Mouse (Mus musculus) midbrain, embryonic 12.5 days (tissue): ENCODE measurements at regions not wholly inside any gene's neighbourhood (a gene's known extent, or its start where the extent isn't known, plus 50 kb on each side); places are given as distances from the start of the nearest gene placed in this dataset.

ENCODE experiments used
- ATAC-seq: fragments of 200-750 bp; cut with Nextera tagmentation; 2 replicates; pipeline ENCODE4 v1.8.0; 2017; ENCODE audit warnings: low read depth, moderate TSS enrichment, moderate library complexity; ENCODE audit not compliant: low FRiP score
- H3K27ac ChIP-seq: fragments of 300-500 bp; sonication (generic); replicated peaks from 2 replicates; pipeline ENCODE4 v1.5.1; 2016; ENCODE audit warnings: mild to moderate bottlenecking
- H3K27me3 ChIP-seq: fragments of 300-500 bp; sonication (generic); 2 replicates; pipeline ENCODE4 v1.6.1; 2016; ENCODE audit warnings: mild to moderate bottlenecking
- H3K36me3 ChIP-seq: fragments of 300-500 bp; sonication (generic); 2 replicates; pipeline ENCODE4 v1.6.1; 2016
- H3K4me1 ChIP-seq: fragments of 300-500 bp; sonication (generic); 2 replicates; pipeline ENCODE4 v1.6.1; 2016
- H3K4me2 ChIP-seq: fragments of 300-500 bp; sonication (generic); replicated peaks from 2 replicates; pipeline ENCODE4 v1.6.1; 2016; ENCODE audit warnings: mild to moderate bottlenecking, moderate library complexity
- H3K4me3 ChIP-seq: fragments of 300-500 bp; sonication (generic); 2 replicates; pipeline ENCODE4 v1.5.1; 2016; ENCODE audit warnings: mild to moderate bottlenecking
- H3K9ac ChIP-seq: fragments of 300-500 bp; sonication (generic); replicated peaks from 2 replicates; pipeline ENCODE4 v1.6.1; 2016; ENCODE audit warnings: mild to moderate bottlenecking, moderate library complexity
- H3K9me3 ChIP-seq: fragments of 300-500 bp; sonication (generic); 2 replicates; pipeline ENCODE4 v1.6.1; 2016; ENCODE audit warnings: mild to moderate bottlenecking
- WGBS: fragments of 180-500 bp; shearing (Covaris S2); methylation state at CpG from one replicate; pipeline ENCODE4 v1.1.7; 2016; 5-methylcytosine and 5-hydroxymethylcytosine counted together

DNA sequence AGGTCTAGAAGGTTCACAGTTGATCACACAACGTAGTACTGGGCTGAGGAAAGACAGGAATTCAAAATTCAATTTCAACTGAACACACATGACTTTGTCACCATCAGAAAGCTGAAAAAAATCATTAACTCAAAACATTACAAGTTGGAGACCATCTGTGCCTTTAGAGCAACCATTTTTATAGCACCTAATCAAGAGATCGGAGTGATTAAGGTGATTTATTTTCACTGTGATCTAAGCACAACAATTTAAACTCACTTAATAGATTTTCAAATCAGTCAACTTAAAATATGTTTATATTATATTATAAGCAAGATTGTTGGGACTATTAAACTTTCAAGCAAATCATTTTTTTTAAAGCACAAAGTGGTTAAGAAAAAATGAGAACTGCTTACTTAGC is 165.7 kb downstream of the Tgfb2 start:
- H3K27me3 ChIP-seq: no peaks in the 10 kb centered on the region
- H3K4me3 ChIP-seq: no peak overlapping the region
- no peak for ATAC-seq
- WGBS: 96% methylated on average over 2 of the region's 2 CpGs
- no peak overlapping the region for H3K9ac ChIP-seq
- H3K27ac ChIP-seq: no peak overlapping the region
- H3K4me1 ChIP-seq: no peaks in the 10 kb centered on the region
- no peak overlapping the region for H3K4me2 ChIP-seq
- peaks cover 3% of the 10 kb centered on the region; the same call in 1 of the 2 replicates for H3K9me3 ChIP-seq
- no peaks in the 10 kb centered on the region for H3K36me3 ChIP-seq

DNA sequence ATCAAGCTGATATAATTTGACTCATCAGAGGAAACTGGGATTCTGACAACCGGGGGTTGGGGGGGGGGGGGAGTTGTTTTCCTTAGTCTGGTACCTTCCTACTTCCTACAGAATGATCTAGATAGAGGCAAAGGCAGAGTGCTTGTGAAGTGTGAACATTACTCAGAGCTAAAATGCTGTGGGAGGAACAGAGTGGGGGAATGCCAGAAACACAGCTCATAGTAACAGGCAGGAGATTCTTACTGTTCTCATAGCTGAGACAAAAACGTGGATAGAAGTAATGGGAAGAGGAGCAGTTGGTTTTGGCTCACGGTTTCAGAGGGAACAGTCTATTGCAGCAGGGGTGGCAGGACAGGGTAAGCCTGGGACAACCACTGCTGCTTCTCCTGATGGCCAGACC is 167.6 kb downstream of the Tgfb2 start:
- Histone ChIP-seq H3K4me3 (no peak overlapping the region), H3K9me3 (peaks cover 3% of the 10 kb centered on the region; the same call in 1 of the 2 replicates), H3K4me1 (no peaks in the 10 kb centered on the region), H3K9ac (no peak overlapping the region), H3K27ac (no peak overlapping the region), H3K36me3 (no peaks in the 10 kb centered on the region), H3K4me2 (no peak overlapping the region), H3K27me3 (no peaks in the 10 kb centered on the region)
- 78% methylated on average over 3 of the region's 3 CpGs for WGBS
- ATAC-seq: no peak

DNA sequence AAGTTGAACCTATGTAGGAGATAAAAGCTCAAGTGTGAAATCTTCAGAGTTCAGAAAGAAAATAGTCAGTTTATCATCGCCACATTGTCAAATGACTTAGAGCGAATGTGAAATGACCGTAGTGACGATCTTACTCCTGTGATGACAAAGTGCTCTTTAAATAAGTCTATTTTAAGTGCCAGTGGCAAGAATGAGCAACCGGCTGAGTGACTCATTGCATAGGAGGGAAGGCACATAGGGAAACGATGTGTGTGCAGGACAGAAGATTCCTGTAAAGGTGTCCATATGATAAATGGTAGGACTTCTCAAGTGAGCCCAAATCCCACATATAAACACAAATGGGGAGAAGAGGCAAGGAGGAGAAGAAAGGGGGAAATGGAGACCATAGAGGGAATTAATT is 189.8 kb downstream of the Tgfb2 start:
- WGBS: 93% methylated on average over 6 of the region's 6 CpGs
- Histone ChIP-seq H3K4me1 (no peaks in the 10 kb centered on the region), H3K36me3 (no peaks in the 10 kb centered on the region), H3K4me2 (no peak overlapping the region), H3K4me3 (no peak overlapping the region), H3K9ac (no peak overlapping the region), H3K27me3 (no peaks in the 10 kb centered on the region), H3K27ac (no peak overlapping the region), H3K9me3 (no peaks in the 10 kb centered on the region)
- no peak for ATAC-seq

- no peak for ATAC-seq
- Histone ChIP-seq H3K4me3 (no peak overlapping the region), H3K36me3 (no peaks in the 10 kb centered on the region), H3K4me2 (no peak overlapping the region), H3K9ac (no peak overlapping the region), H3K27ac (no peak overlapping the region), H3K9me3 (no peaks in the 10 kb centered on the region), H3K27me3 (no peaks in the 10 kb centered on the region), H3K4me1 (peaks cover 4% of the 10 kb centered on the region; the same call in 1 of the 2 replicates)
- WGBS: 76% methylated on average over 2 of the region's 2 CpGs
These were observed 190.7 kb downstream of the Tgfb2 start for GRCm38 (mm10) chr1:186515071-186515470.

DNA sequence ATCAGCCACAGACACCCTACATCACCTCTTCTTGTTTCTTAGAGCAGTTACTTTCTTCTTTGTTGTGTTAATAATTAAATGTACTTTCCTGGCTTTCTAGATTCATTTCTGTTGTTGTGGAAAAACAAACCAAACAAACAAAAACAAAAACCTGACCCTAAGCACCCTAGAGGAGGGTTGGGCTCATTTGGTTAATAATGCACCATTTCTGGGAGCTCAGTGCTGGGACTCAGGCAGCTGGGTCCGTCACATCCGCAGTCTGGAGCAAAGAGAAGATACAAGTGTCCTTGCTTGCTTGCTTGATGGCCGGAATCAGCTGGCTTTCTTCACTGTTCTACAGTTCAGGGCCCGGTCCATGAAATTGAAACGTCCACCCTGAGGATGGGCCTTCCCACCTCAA is 191.9 kb downstream of the Tgfb2 start:
- no peak for ATAC-seq
- 62% methylated on average over 5 of the region's 5 CpGs for WGBS
- no peak overlapping the region for H3K9ac ChIP-seq
- no peak overlapping the region for H3K4me2 ChIP-seq
- no peak overlapping the region for H3K27ac ChIP-seq
- H3K4me3 ChIP-seq: no peak overlapping the region
- H3K27me3 ChIP-seq: no peaks in the 10 kb centered on the region
- H3K9me3 ChIP-seq: no peaks in the 10 kb centered on the region
- peaks cover 4% of the 10 kb centered on the region; the same call in 1 of the 2 replicates for H3K4me1 ChIP-seq
- H3K36me3 ChIP-seq: no peaks in the 10 kb centered on the region

GRCm38 (mm10) chr1:186510531-186510930 is 195.3 kb downstream of the Tgfb2 start:
- Histone ChIP-seq H3K4me3 (no peak overlapping the region), H3K9ac (no peak overlapping the region), H3K4me1 (peaks cover 18% of the 10 kb centered on the region), H3K36me3 (no peaks in the 10 kb centered on the region), H3K27ac (no peak overlapping the region), H3K4me2 (no peak overlapping the region), H3K27me3 (no peaks in the 10 kb centered on the region), H3K9me3 (no peaks in the 10 kb centered on the region)
- no peak for ATAC-seq
- 41% methylated on average over 2 of the region's 2 CpGs for WGBS

GRCm38 (mm10) chr1:186508358-186508757 is 197.4 kb downstream of the Tgfb2 start:
- Histone ChIP-seq H3K9ac (no peak overlapping the region), H3K27me3 (no peaks in the 10 kb centered on the region), H3K27ac (no peak overlapping the region), H3K4me3 (no peak overlapping the region), H3K36me3 (no peaks in the 10 kb centered on the region), H3K9me3 (no peaks in the 10 kb centered on the region), H3K4me2 (no peak overlapping the region), H3K4me1 (peaks cover 18% of the 10 kb centered on the region)
- ATAC-seq: no peak
- 76% methylated on average over 7 of the region's 7 CpGs for WGBS

GRCm38 (mm10) chr1:186507956-186508355 is 197.8 kb downstream of the Tgfb2 start:
- Histone ChIP-seq H3K9ac (no peak overlapping the region), H3K27me3 (no peaks in the 10 kb centered on the region), H3K4me1 (peaks cover 18% of the 10 kb centered on the region), H3K36me3 (no peaks in the 10 kb centered on the region), H3K27ac (no peak overlapping the region), H3K4me2 (no peak overlapping the region), H3K9me3 (no peaks in the 10 kb centered on the region), H3K4me3 (no peak overlapping the region)
- ATAC-seq: no peak
- 87% methylated on average over 8 of the region's 8 CpGs for WGBS

GRCm38 (mm10) chr1:186506517-186506916 is 199.3 kb downstream of the Tgfb2 start:
- no peak for ATAC-seq
- no peak overlapping the region for H3K9ac ChIP-seq
- no peak overlapping the region for H3K4me3 ChIP-seq
- H3K27ac ChIP-seq: no peak overlapping the region
- no peaks in the 10 kb centered on the region for H3K27me3 ChIP-seq
- H3K4me1 ChIP-seq: peaks cover 18% of the 10 kb centered on the region
- WGBS: 82% methylated on average over 7 of the region's 7 CpGs
- no peaks in the 10 kb centered on the region for H3K9me3 ChIP-seq
- no peak overlapping the region for H3K4me2 ChIP-seq
- H3K36me3 ChIP-seq: no peaks in the 10 kb centered on the region

- Histone ChIP-seq H3K27ac (no peak overlapping the region), H3K9me3 (no peaks in the 10 kb centered on the region), H3K4me1 (peaks cover 18% of the 10 kb centered on the region), H3K9ac (no peak overlapping the region), H3K36me3 (no peaks in the 10 kb centered on the region), H3K4me3 (no peak overlapping the region), H3K27me3 (no peaks in the 10 kb centered on the region), H3K4me2 (no peak overlapping the region)
- ATAC-seq: no peak
- WGBS: 50% methylated on average over 1 of the region's 1 CpGs
These were observed 199.9 kb downstream of the Tgfb2 start for GRCm38 (mm10) chr1:186505912-186506311.

- Histone ChIP-seq H3K9me3 (no peaks in the 10 kb centered on the region), H3K27ac (no peak overlapping the region), H3K27me3 (no peaks in the 10 kb centered on the region), H3K36me3 (no peaks in the 10 kb centered on the region), H3K4me1 (peaks cover 14% of the 10 kb centered on the region; the same call in 1 of the 2 replicates), H3K9ac (no peak overlapping the region), H3K4me3 (no peak overlapping the region), H3K4me2 (no peak overlapping the region)
- WGBS: 67% methylated on average over 6 of the region's 6 CpGs
- ATAC-seq: no peak
These were observed 200.6 kb downstream of the Tgfb2 start for GRCm38 (mm10) chr1:186505051-186505711.

GRCm38 (mm10) chr1:186501726-186502125 is 204.1 kb downstream of the Tgfb2 start:
- WGBS: 88% methylated on average over 1 of the region's 1 CpGs
- Histone ChIP-seq H3K9ac (no peak overlapping the region), H3K4me1 (peaks cover 9% of the 10 kb centered on the region; the same call in 1 of the 2 replicates), H3K36me3 (no peaks in the 10 kb centered on the region), H3K4me3 (no peak overlapping the region), H3K27me3 (no peaks in the 10 kb centered on the region), H3K4me2 (no peak overlapping the region), H3K27ac (no peak overlapping the region), H3K9me3 (no peaks in the 10 kb centered on the region)
- ATAC-seq: no peak

DNA sequence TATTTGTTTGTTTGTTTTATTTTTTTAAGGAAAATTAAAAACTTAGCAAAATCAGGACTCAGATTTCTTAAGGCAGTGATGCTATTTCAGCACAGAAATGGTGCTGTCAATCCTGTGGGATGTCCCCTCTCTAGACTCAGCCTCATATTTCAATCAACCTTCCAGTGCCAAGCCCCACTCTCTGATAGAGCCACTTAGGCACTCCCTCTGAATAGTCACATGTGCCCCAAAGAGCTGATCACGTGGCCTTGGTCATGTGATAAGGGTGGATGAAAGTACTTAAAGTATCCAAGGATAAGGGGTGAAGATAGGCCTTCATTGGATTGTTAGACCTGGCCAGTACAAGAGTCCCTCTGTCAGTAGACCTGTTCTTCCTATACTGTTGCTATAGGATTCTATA is 207.9 kb downstream of the Tgfb2 start:
- Histone ChIP-seq H3K4me1 (no peaks in the 10 kb centered on the region; the same call in 1 of the 2 replicates), H3K36me3 (no peaks in the 10 kb centered on the region), H3K4me2 (no peak overlapping the region), H3K4me3 (no peak overlapping the region), H3K27ac (no peak overlapping the region), H3K27me3 (no peaks in the 10 kb centered on the region), H3K9me3 (no peaks in the 10 kb centered on the region), H3K9ac (no peak overlapping the region)
- no peak for ATAC-seq
- 62% methylated on average over 1 of the region's 1 CpGs for WGBS
